Comparison of ENCODE assay signal across 19 mouse cellular contexts in genomic region chr10:90562906-90563305, GRCm38 (mm10).
DNase-seq lines count a peak whose midpoint lies in the region; ATAC-seq and TF ChIP-seq lines count a peak whose summit lies in the region.
"Had no signal": no experiment of that assay in that cellular context is flagged by ENCODE, and none has a peak within 500 bp of the region (broad histone marks: within the 10 kb centered on the region; RNA-seq: fewer than 3 reads in every experiment).

No protein-coding gene starts in this region.

- peaks cover 6% of the 10 kb centered on the region; the same call in 1 of the 2 replicates for H3K4me1 ChIP-seq in limb, embryonic 13.5 days
- H3K4me1 ChIP-seq in midbrain, embryonic 14.5 days (ENCODE audit: control insufficient read depth, insufficient read depth, low read length), result no peaks in the 10 kb centered on the region
- H3K4me1 ChIP-seq: heart, embryonic 10.5 days; neural tube, embryonic 12.5 days had no signal

- H3K9ac ChIP-seq in limb, embryonic 13.5 days, result no peak overlapping the region
- H3K9ac ChIP-seq in midbrain, embryonic 14.5 days (replicated peaks; ENCODE audit: low read length), result no peak overlapping the region
- H3K9ac ChIP-seq: hindbrain, embryonic 12.5 days; neural tube, embryonic 12.5 days had no signal

- H3K27me3 ChIP-seq in limb, embryonic 13.5 days, result no peaks in the 10 kb centered on the region
- H3K27me3 ChIP-seq in midbrain, embryonic 14.5 days (ENCODE audit: control insufficient read depth, insufficient read depth, low read length), result no peaks in the 10 kb centered on the region
- H3K27me3 ChIP-seq: hindbrain, embryonic 12.5 days; neural tube, embryonic 12.5 days had no signal

- peak overlapping the region; percentile 26 for H3K4me3 ChIP-seq in layer of hippocampus, adult 2 months
- H3K4me3 ChIP-seq in limb, embryonic 13.5 days, result no peak overlapping the region
- H3K4me3 ChIP-seq in midbrain, embryonic 14.5 days (replicated peaks; ENCODE audit: low read depth, low read length), result no peak overlapping the region
- H3K4me3 ChIP-seq: heart, embryonic 10.5 days; hindbrain, embryonic 12.5 days; neural tube, embryonic 12.5 days had no signal

- peak overlapping the region; percentile 59 for H3K27ac ChIP-seq in layer of hippocampus, adult 2 months
- no peak overlapping the region for H3K27ac ChIP-seq in limb, embryonic 13.5 days
- no peak overlapping the region for H3K27ac ChIP-seq in midbrain, embryonic 14.5 days (replicated peaks; ENCODE audit: low read depth, low read length)
- H3K27ac ChIP-seq: heart, embryonic 10.5 days; hindbrain, embryonic 12.5 days; neural tube, embryonic 12.5 days had no signal

- no peak for TF ChIP-seq CTCF in layer of hippocampus, adult 2 months (conservative IDR thresholded peaks at IDR 0.05)

- H3K36me3 ChIP-seq in limb, embryonic 13.5 days, result no peaks in the 10 kb centered on the region
- no peaks in the 10 kb centered on the region for H3K36me3 ChIP-seq in midbrain, embryonic 14.5 days (ENCODE audit: control insufficient read depth, insufficient read depth, low read length)
- H3K36me3 ChIP-seq: heart, embryonic 10.5 days; hindbrain, embryonic 12.5 days; neural tube, embryonic 12.5 days had no signal

- no peak for ATAC-seq in limb, embryonic 13.5 days (ENCODE audit: low FRiP score, low read depth)
- no peak for ATAC-seq in midbrain, embryonic 14.5 days (ENCODE audit: low FRiP score, low TSS enrichment)
- ATAC-seq: intestine, embryonic 16.5 days had no signal

- H3K4me2 ChIP-seq in limb, embryonic 13.5 days (replicated peaks), result 0 out of 2 replicates have a peak overlapping the region, but pooled peaks have one; percentile 7
- no peak overlapping the region for H3K4me2 ChIP-seq in midbrain, embryonic 14.5 days (ENCODE audit: low read length)
- H3K4me2 ChIP-seq: hindbrain, embryonic 12.5 days; neural tube, embryonic 12.5 days had no signal

- intact Hi-C loops in left cerebral cortex, postnatal 14 days (cut with DNase I), result no loop called here

- peak; percentile 9 for DNase-seq in embryo, embryonic 10 days (ENCODE audit: low spot score)
- DNase-seq in embryo, embryonic 9.5 days (ENCODE audit: extremely low spot score), result no peak
- no peak for DNase-seq in layer of hippocampus, adult 2 months (ENCODE audit: low spot score in 2 of 2)
- DNase-seq in layer of hippocampus, postnatal 14 days (ENCODE audit: low spot score in 2 of 2), result no peak
- peak; percentile 61 to 71 for DNase-seq in adrenal gland, postnatal 36 days
- no peak for DNase-seq in midbrain, embryonic 14.5 days
- DNase-seq in left cerebral cortex, postnatal 14 days (ENCODE audit: low spot score in 2 of 2), result no peak
- DNase-seq: cerebellum, adult 9-11 months; gastrocnemius, postnatal 10 days; heart, postnatal 10 days; left cerebral cortex, postnatal 4 days; lung, postnatal 14 days; right cerebral cortex, postnatal 25 days; thymus, postnatal 4 days had no signal

- WGBS in limb, embryonic 13.5 days, result 32% methylated on average over 7 of the region's 7 CpGs
- WGBS in midbrain, embryonic 14.5 days, result 87% methylated on average over 7 of the region's 7 CpGs

- H3K9me3 ChIP-seq in limb, embryonic 13.5 days, result no peaks in the 10 kb centered on the region
- no peaks in the 10 kb centered on the region for H3K9me3 ChIP-seq in midbrain, embryonic 14.5 days (ENCODE audit: control insufficient read depth, low read length)
- H3K9me3 ChIP-seq: heart, embryonic 10.5 days; hindbrain, embryonic 12.5 days; neural tube, embryonic 12.5 days had no signal

Comparison
In these comparisons a context has a peak if more than half of its experiments do, and no peak if none do; other contexts are left out.
1. DNase-seq: peak in embryo, embryonic 10 days (single experiment) and adrenal gland, postnatal 36 days (2 of 2); none in embryo, embryonic 9.5 days (single experiment), layer of hippocampus, adult 2 months (0 of 2), layer of hippocampus, postnatal 14 days (0 of 2), midbrain, embryonic 14.5 days (single experiment) and left cerebral cortex, postnatal 14 days (0 of 2).